Mouse (Mus musculus): ENCODE measurements around the gene Bnipl. TPM values are rescaled to one million over a fixed set of nuclear protein-coding genes. Genes with fewer than 3 reads are reported as not detected.

The Bnipl gene
- polyA plus RNA-seq, 1 experiment from 2014 or later, result 1.1 TPM

DNA sequence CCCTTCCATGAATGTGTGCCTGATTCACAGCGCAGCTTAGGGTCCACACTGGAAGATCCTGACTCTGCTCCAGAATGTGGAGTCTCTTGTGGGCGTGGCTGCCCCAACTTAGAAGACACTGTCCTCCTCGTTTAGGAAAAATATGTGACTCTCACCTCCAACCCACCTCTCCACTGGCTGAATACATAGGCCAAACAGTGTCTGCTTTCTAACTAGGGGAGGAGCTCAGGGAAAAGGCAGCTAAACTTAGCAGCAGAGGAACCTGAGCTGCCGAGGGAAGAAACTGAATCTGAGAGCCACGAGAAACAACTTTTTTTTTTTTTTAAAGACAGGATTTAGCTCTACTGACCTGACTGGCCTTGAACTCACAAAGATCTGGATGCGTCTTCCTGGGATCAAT is 24.2 kb upstream of the Bnipl start:
- Histone ChIP-seq H3K27ac (no peak overlapping the region), H3K9me3 (replicated peaks) (no peaks in the 10 kb centered on the region), H3K4me3 (no peak overlapping the region), H3K4me2 (replicated peaks) (no peak overlapping the region), H3K27me3 (no peaks in the 10 kb centered on the region), H3K4me1 (0 out of 2 replicates have a peak, but pooled peaks cover 5% of the 10 kb centered on the region), H3K9ac (no peak overlapping the region), H3K36me3 (peaks cover 7% of the 10 kb centered on the region; the same call in 1 of the 2 replicates)
- ATAC-seq (ENCODE audit: low FRiP score), result no peak
- WGBS, result 86% methylated on average over 6 of the region's 6 CpGs

GRCm38 (mm10) chr3:95274453-95274852 is 23.5 kb upstream of the Bnipl start:
- H3K27me3 ChIP-seq, result no peaks in the 10 kb centered on the region
- WGBS, result 91% methylated on average over 4 of the region's 4 CpGs
- no peaks in the 10 kb centered on the region for H3K9me3 ChIP-seq (replicated peaks)
- ATAC-seq (ENCODE audit: low FRiP score), result no peak
- 0 out of 2 replicates have a peak, but pooled peaks cover under 1% of the 10 kb centered on the region for H3K4me1 ChIP-seq
- H3K4me2 ChIP-seq (replicated peaks), result no peak overlapping the region
- no peak overlapping the region for H3K9ac ChIP-seq
- peaks cover 7% of the 10 kb centered on the region; the same call in 1 of the 2 replicates for H3K36me3 ChIP-seq
- H3K4me3 ChIP-seq, result no peak overlapping the region
- no peak overlapping the region for H3K27ac ChIP-seq

GRCm38 (mm10) chr3:95273471-95273870 is 22.5 kb upstream of the Bnipl start:
- 96% methylated on average over 5 of the region's 5 CpGs for WGBS
- ATAC-seq (ENCODE audit: low FRiP score), result no peak
- no peak overlapping the region for H3K4me2 ChIP-seq (replicated peaks)

GRCm38 (mm10) chr3:95270766-95271364 is 19.9 kb upstream of the Bnipl start:
- Histone ChIP-seq H3K27me3 (no peaks in the 10 kb centered on the region), H3K4me3 (no peak overlapping the region), H3K36me3 (peaks cover 22% of the 10 kb centered on the region), H3K4me2 (replicated peaks) (no peak overlapping the region), H3K9me3 (replicated peaks) (no peaks in the 10 kb centered on the region), H3K27ac (no peak overlapping the region), H3K9ac (no peak overlapping the region), H3K4me1 (no peaks in the 10 kb centered on the region)
- WGBS, result 89% methylated on average over 12 of the region's 12 CpGs
- ATAC-seq (ENCODE audit: low FRiP score), result no peak

More at GRCm38 (mm10) chr3:95273471-95273870, 22.5 kb upstream of the Bnipl start:
- Histone ChIP-seq H3K9ac (no peak overlapping the region), H3K4me3 (no peak overlapping the region), H3K27me3 (no peaks in the 10 kb centered on the region), H3K9me3 (replicated peaks) (no peaks in the 10 kb centered on the region), H3K36me3 (peaks cover 7% of the 10 kb centered on the region; the same call in 1 of the 2 replicates), H3K27ac (no peak overlapping the region), H3K4me1 (no peaks in the 10 kb centered on the region)

GRCm38 (mm10) chr3:95269789-95270188 is 18.8 kb upstream of the Bnipl start:
- Histone ChIP-seq H3K4me2 (replicated peaks) (no peak overlapping the region), H3K9me3 (replicated peaks) (no peaks in the 10 kb centered on the region), H3K4me1 (no peaks in the 10 kb centered on the region), H3K36me3 (peaks cover 25% of the 10 kb centered on the region), H3K4me3 (no peak overlapping the region), H3K27me3 (no peaks in the 10 kb centered on the region), H3K27ac (no peak overlapping the region), H3K9ac (no peak overlapping the region)
- 88% methylated on average over 5 of the region's 5 CpGs for WGBS
- no peak for ATAC-seq (ENCODE audit: low FRiP score)

GRCm38 (mm10) chr3:95267855-95268254 is 16.9 kb upstream of the Bnipl start:
- Histone ChIP-seq H3K9me3 (replicated peaks) (no peaks in the 10 kb centered on the region), H3K27me3 (no peaks in the 10 kb centered on the region), H3K9ac (no peak overlapping the region), H3K4me2 (replicated peaks) (no peak overlapping the region), H3K36me3 (peaks cover 35% of the 10 kb centered on the region), H3K4me1 (no peaks in the 10 kb centered on the region), H3K4me3 (no peak overlapping the region), H3K27ac (no peak overlapping the region)
- ATAC-seq (ENCODE audit: low FRiP score), result no peak

- H3K9me3 ChIP-seq (replicated peaks), result no peaks in the 10 kb centered on the region
- no peak overlapping the region for H3K4me2 ChIP-seq (replicated peaks)
- no peak for ATAC-seq (ENCODE audit: low FRiP score)
- no peak overlapping the region for H3K27ac ChIP-seq
- no peaks in the 10 kb centered on the region for H3K4me1 ChIP-seq
- H3K9ac ChIP-seq, result no peak overlapping the region
- WGBS, result 94% methylated on average over 3 of the region's 3 CpGs
- no peaks in the 10 kb centered on the region for H3K27me3 ChIP-seq
- H3K4me3 ChIP-seq, result no peak overlapping the region
- H3K36me3 ChIP-seq, result peaks cover 40% of the 10 kb centered on the region
Measured at GRCm38 (mm10) chr3:95266052-95266451, 15.1 kb upstream of the Bnipl start.

- Histone ChIP-seq H3K9me3 (replicated peaks) (no peaks in the 10 kb centered on the region), H3K4me1 (no peaks in the 10 kb centered on the region), H3K4me2 (replicated peaks) (no peak overlapping the region), H3K4me3 (no peak overlapping the region), H3K36me3 (peaks cover 50% of the 10 kb centered on the region), H3K9ac (no peak overlapping the region), H3K27ac (no peak overlapping the region), H3K27me3 (no peaks in the 10 kb centered on the region)
- ATAC-seq (ENCODE audit: low FRiP score), result no peak
- 79% methylated on average over 1 of the region's 1 CpGs for WGBS
Measured at GRCm38 (mm10) chr3:95264724-95265123, 13.7 kb upstream of the Bnipl start.

GRCm38 (mm10) chr3:95263089-95263739 is 12.2 kb upstream of the Bnipl start:
- H3K27ac ChIP-seq, result no peak overlapping the region
- no peak overlapping the region for H3K9ac ChIP-seq
- H3K4me2 ChIP-seq (replicated peaks), result no peak overlapping the region
- no peaks in the 10 kb centered on the region for H3K4me1 ChIP-seq
- H3K9me3 ChIP-seq (replicated peaks), result no peaks in the 10 kb centered on the region
- H3K4me3 ChIP-seq, result no peak overlapping the region
- ATAC-seq (ENCODE audit: low FRiP score), result no peak; the same call in 1 of the 2 replicates
- WGBS, result 50% methylated on average over 11 of the region's 11 CpGs
- H3K36me3 ChIP-seq, result peaks cover 63% of the 10 kb centered on the region
- H3K27me3 ChIP-seq, result no peaks in the 10 kb centered on the region

- Histone ChIP-seq H3K9ac (no peak overlapping the region), H3K27me3 (no peaks in the 10 kb centered on the region), H3K9me3 (replicated peaks) (no peaks in the 10 kb centered on the region), H3K4me2 (replicated peaks) (no peak overlapping the region), H3K4me1 (no peaks in the 10 kb centered on the region), H3K36me3 (peaks cover 64% of the 10 kb centered on the region), H3K27ac (no peak overlapping the region), H3K4me3 (no peak overlapping the region)
- ATAC-seq (ENCODE audit: low FRiP score), result no peak
- WGBS, result 89% methylated on average over 4 of the region's 4 CpGs
Measured at GRCm38 (mm10) chr3:95261975-95262374, 11.0 kb upstream of the Bnipl start.

DNA sequence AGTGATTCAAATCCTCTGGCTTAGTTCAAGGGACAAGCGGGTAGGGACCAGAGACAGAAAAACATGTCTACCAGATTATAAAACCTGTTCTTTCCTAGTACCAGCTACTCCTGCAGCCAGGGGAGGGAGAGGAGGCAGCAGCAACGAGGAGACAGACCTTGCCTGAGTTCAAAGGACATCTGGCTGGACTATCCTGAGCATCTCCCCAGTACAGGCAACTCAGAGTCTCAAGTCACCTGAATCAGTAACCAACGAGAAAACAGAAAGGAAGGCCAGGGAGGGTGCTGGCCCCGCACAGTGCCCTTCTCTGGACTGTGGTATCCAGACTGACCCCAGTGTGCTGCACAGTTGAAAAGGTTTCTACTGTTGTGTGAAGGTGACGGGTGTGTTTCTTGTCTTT is 5.9 kb upstream of the Bnipl start:
- Histone ChIP-seq H3K27ac (no peak overlapping the region), H3K4me1 (no peaks in the 10 kb centered on the region), H3K9me3 (replicated peaks) (no peaks in the 10 kb centered on the region), H3K36me3 (peaks cover 86% of the 10 kb centered on the region), H3K4me2 (replicated peaks) (no peak overlapping the region), H3K9ac (no peak overlapping the region), H3K27me3 (no peaks in the 10 kb centered on the region), H3K4me3 (no peak overlapping the region)
- ATAC-seq (ENCODE audit: low FRiP score), result no peak
- 87% methylated on average over 5 of the region's 5 CpGs for WGBS

DNA sequence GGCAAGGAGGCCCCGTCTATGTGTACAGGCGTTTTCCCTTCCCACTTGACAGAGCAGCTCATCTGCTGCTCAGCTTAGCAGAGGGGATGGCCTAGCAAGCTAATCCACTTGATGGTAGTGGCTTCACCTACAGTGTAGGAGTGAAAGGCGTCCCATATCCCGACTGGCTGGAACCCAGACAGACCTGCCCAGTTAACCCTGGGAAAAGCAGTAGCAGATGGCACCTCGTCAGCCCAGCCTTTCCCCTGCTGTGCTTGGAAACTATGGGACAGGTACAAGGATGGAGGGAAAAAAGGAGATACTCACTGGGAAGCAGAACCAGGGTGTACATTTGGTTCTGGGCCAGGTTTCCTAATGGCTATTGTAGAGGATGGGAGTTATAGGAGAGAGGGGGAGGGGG is 632 bp downstream of the Bnipl start:
- H3K4me2 ChIP-seq (replicated peaks), result no peak overlapping the region
- H3K36me3 ChIP-seq, result peaks cover 39% of the 10 kb centered on the region
- no peak overlapping the region for H3K9ac ChIP-seq
- no peak overlapping the region for H3K4me3 ChIP-seq
- H3K27me3 ChIP-seq, result no peaks in the 10 kb centered on the region
- WGBS, result 80% methylated on average over 5 of the region's 5 CpGs
- ATAC-seq (ENCODE audit: low FRiP score), result no peak
- no peaks in the 10 kb centered on the region for H3K9me3 ChIP-seq (replicated peaks)
- no peak overlapping the region for H3K27ac ChIP-seq
- no peaks in the 10 kb centered on the region for H3K4me1 ChIP-seq

Measured in hindbrain, embryonic 12.5 days (tissue).